Mouse (Mus musculus): Measurements from ENCODE around the gene Pgam5.

GRCm38 (mm10) chr5:110227336-110227883 is 42.3 kb downstream of the Pgam5 start:
- TF ChIP-seq POLR2A (IDR thresholded peaks at IDR 0.05; ENCODE audit: insufficient read length, low read depth) (no peak), POLR2AphosphoS2 (IDR thresholded peaks at IDR 0.05; ENCODE audit: insufficient read length, low read depth) (no peak)
